Mouse (Mus musculus): ENCODE results near the gene Ifitm3. TPM values are rescaled to one million over a fixed set of nuclear protein-coding genes. Genes with fewer than 3 reads are reported as not detected.
"Not testable (repeated sequence)": the region's sequence is repeated elsewhere in the genome, so short reads cannot be mapped to it uniquely, and the experiment has no call there.

The Ifitm3 gene
- polyA plus RNA-seq, 1 experiment from 2014 or later = 450 TPM

DNA sequence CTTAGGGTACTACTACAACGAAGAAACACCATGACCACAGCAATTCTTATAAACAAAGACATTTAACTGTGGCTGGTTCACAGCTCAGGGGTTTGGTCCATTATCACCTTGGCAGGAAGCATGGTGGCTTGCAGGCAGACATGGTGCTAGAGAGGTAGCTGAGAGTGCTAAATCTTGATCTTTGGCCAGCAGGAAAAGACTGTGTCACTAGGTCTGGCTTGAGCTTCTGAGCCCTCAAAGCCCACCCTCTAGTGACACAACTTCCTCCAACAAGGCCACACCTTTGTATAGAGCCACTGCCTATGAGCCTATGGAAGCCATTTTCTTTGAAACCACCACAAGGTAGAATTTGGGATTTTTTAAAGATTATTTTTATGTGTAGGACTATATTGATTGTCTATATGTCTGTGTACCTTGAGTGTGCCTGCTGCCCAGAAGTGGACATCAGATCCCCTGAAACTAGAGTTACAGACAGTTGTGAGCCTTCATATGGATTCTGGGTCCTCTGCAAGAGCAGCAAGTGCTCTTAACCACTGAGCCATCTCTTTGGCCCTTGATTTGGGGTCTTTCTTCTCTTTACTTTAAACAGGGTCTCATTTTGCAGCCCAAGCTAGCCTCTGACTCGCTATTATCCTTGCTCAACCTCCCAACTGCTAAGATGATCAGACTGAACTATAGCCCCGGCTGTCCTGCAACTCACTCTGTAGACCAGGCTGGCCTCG lies 29.0 kb upstream of the Ifitm3 start:
- H3K36me3 ChIP-seq (ENCODE audit: control insufficient read depth, insufficient read depth, low read length) = no peaks in the 10 kb centered on the region
- H3K4me2 ChIP-seq (replicated peaks; ENCODE audit: low read depth) = no peak overlapping the region
- ATAC-seq (ENCODE audit: low FRiP score, low TSS enrichment) (no peak), DNase-seq (ENCODE audit: low spot score) (no peak)
- 93% methylated on average over 4 of the region's 4 CpGs for WGBS
- no peak overlapping the region for H3K9ac ChIP-seq (ENCODE audit: low read length)
- no peaks in the 10 kb centered on the region for H3K9me3 ChIP-seq (ENCODE audit: control insufficient read depth, low read length)
- H3K27ac ChIP-seq (replicated peaks) = no peak overlapping the region
- H3K4me3 ChIP-seq (ENCODE audit: low read depth, low read length) = no peak overlapping the region
- TF ChIP-seq CTCF (IDR thresholded peaks at IDR 0.05; ENCODE audit: low read depth) (no peak), EP300 (optimal IDR thresholded peaks at IDR 0.05) (no peak)
- H3K4me1 ChIP-seq (replicated peaks; ENCODE audit: control insufficient read depth, insufficient read depth) = peaks cover 2% of the 10 kb centered on the region; the same call in 1 of the 2 replicates
- no peaks in the 10 kb centered on the region for H3K27me3 ChIP-seq (ENCODE audit: control insufficient read depth, insufficient read depth, low read length)

DNA sequence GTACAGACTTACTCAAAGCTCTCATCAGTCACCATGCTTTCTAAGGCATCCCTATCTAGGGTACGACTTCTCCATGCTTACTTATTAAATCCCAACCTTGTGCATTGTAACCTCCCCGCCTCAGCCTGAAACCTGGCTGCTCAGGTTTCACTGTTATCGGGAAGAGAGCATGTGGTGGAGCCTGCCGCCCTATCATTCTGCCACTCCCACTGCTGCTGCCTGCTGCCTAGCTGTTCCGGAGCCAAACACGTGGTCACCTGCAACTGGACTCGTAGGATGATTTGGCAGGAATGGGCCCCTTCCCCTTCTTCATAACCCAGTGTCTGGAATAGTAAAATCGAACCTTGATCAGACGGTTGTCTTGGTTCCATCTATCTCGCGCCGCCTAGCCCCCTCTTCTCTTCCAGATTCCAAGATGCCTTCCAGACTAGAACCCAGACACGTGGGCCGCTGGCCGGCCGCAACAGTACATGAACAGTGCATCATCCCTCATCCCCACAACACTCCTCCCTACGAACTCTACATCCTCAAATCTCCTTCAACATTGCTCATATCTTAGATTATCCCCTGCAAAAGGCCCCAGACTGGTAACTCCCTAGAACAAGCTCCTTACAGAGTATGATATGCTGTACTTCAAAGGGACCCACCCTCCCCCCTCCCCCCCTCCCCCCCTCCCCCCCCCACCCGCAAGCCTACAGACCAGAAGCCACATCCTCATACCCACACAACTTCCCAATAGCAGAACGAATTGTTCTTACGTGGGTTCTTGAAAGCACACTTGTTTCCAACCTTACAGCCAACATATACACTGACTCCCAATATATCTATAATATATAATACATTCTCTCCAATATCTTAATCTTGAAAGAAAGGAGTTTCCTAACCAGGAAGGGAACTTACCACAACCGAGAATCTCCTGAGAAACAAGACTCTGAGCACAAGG lies 27.8 kb upstream of the Ifitm3 start:
- TF ChIP-seq EP300 (optimal IDR thresholded peaks at IDR 0.05) (no peak), CTCF (IDR thresholded peaks at IDR 0.05; ENCODE audit: low read depth) (no peak)
- no peak overlapping the region for H3K4me3 ChIP-seq (ENCODE audit: low read depth, low read length)
- ATAC-seq (ENCODE audit: low FRiP score, low TSS enrichment) = peak; percentile 44
- WGBS = 63% methylated on average over 20 of the region's 21 CpGs
- DNase-seq (ENCODE audit: low spot score) = peak; percentile 70
- no peaks in the 10 kb centered on the region for H3K27me3 ChIP-seq (ENCODE audit: control insufficient read depth, insufficient read depth, low read length)
- 0 out of 2 replicates have a peak overlapping the region, but pooled peaks have one; percentile 2 for H3K27ac ChIP-seq (replicated peaks)
- H3K9me3 ChIP-seq (ENCODE audit: control insufficient read depth, low read length) = no peaks in the 10 kb centered on the region
- H3K4me1 ChIP-seq (replicated peaks; ENCODE audit: control insufficient read depth, insufficient read depth) = peaks cover 2% of the 10 kb centered on the region; the same call in 1 of the 2 replicates
- H3K36me3 ChIP-seq (ENCODE audit: control insufficient read depth, insufficient read depth, low read length) = no peaks in the 10 kb centered on the region
- H3K4me2 ChIP-seq (replicated peaks; ENCODE audit: low read depth) = no peak overlapping the region
- H3K9ac ChIP-seq (ENCODE audit: low read length) = no peak overlapping the region

DNA sequence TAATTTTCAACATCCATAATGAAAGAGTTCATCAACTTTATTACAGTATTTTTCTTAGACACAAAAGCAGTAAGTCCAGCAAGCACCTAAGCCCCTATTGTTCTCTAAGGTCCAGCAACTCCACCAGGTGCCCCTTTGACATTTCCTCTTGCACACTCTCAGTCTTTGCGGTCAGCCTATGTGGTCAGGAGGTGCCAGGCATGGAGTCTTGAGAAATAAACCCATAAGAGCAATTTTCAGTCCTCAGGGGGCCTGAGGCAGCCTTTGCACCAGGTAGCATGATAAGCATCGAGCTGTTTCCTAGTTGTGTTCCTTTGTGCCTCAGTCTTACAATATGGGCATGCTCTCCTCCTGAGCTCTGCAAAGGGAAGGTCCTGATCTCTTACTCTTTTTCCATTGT lies 26.1 kb upstream of the Ifitm3 start:
- WGBS = 76% methylated on average over 1 of the region's 2 CpGs
- H3K9ac ChIP-seq (ENCODE audit: low read length); ATAC-seq (ENCODE audit: low FRiP score, low TSS enrichment); H3K4me3 ChIP-seq (ENCODE audit: low read depth, low read length); H3K27ac ChIP-seq (replicated peaks); H3K36me3 ChIP-seq (ENCODE audit: control insufficient read depth, insufficient read depth, low read length); H3K27me3 ChIP-seq (ENCODE audit: control insufficient read depth, insufficient read depth, low read length); H3K9me3 ChIP-seq (ENCODE audit: control insufficient read depth, low read length); DNase-seq (ENCODE audit: low spot score); H3K4me1 ChIP-seq (replicated peaks; ENCODE audit: control insufficient read depth, insufficient read depth); H3K4me2 ChIP-seq (replicated peaks; ENCODE audit: low read depth): not testable (repeated sequence)

DNA sequence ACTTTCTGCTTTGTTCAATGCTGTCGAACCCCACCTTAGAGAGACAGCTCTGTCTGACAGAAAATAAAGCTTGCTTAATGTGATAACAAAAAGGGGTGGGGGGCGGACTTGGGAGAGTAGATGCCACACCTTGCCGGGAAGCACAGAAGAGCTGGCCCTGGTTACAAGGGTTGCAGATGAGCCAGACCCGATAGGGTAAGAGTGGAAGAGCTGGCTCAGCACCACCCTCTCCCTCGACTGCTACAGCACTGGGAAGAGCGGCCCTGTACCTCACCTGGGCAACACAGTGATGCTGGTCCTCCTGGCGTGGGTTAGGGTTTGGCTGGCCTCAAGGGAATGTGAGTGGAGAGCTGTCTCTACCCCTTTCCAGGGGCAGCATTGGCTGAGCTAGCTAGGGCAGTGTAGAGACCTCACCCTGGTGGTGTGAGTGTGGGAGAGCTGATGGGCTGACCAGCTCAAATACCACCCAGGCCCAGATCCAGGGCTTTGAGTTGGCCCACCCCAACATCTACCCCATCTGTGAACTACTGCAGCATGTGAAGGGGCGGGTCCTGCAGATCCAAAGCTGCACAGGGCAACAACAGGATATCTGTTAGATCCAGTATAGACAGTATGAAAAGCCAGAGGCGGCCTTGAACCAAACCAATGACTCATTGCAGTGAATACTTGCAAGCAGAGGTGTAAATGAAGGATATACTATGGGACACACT lies 22.0 kb upstream of the Ifitm3 start:
- no peak overlapping the region for H3K27ac ChIP-seq (replicated peaks)

DNA sequence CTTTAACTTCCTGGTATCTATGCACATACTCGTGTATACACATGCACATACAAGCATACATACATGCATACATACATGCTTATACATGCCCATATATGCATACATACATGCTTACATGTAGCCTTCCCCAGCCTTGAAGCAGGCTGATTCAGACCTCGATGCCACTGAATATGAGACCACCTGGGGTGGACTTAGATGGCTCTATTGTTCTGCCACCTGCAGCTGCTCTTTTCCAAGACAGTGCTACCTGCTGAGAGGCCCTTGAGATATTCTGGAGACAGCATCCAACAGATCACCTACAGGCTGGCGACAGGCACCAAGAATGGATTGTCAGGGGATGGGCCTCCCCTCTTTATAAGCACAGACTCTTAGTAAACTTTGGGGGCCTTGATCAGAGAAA lies 19.8 kb upstream of the Ifitm3 start:
- Histone ChIP-seq H3K4me3 (ENCODE audit: low read depth, low read length) (no peak overlapping the region), H3K4me1 (replicated peaks; ENCODE audit: control insufficient read depth, insufficient read depth) (no peaks in the 10 kb centered on the region), H3K27me3 (ENCODE audit: control insufficient read depth, insufficient read depth, low read length) (no peaks in the 10 kb centered on the region), H3K36me3 (ENCODE audit: control insufficient read depth, insufficient read depth, low read length) (no peaks in the 10 kb centered on the region), H3K9me3 (ENCODE audit: control insufficient read depth, low read length) (no peaks in the 10 kb centered on the region), H3K27ac (replicated peaks) (no peak overlapping the region), H3K4me2 (replicated peaks; ENCODE audit: low read depth) (no peak overlapping the region), H3K9ac (ENCODE audit: low read length) (no peak overlapping the region)
- TF ChIP-seq EP300 (optimal IDR thresholded peaks at IDR 0.05) = no peak
- no peak for TF ChIP-seq CTCF (IDR thresholded peaks at IDR 0.05; ENCODE audit: low read depth)
- ATAC-seq (ENCODE audit: low FRiP score, low TSS enrichment) = no peak
- no peak for DNase-seq (ENCODE audit: low spot score)
- WGBS = 70% methylated on average over 3 of the region's 3 CpGs

More for the DNA sequence above, 22.0 kb upstream of the Ifitm3 start:
- TF ChIP-seq EP300 (optimal IDR thresholded peaks at IDR 0.05) = no peak
- no peak for TF ChIP-seq CTCF (IDR thresholded peaks at IDR 0.05; ENCODE audit: low read depth)
- WGBS = 53% methylated on average over 9 of the region's 9 CpGs
- Histone ChIP-seq H3K4me3 (ENCODE audit: low read depth, low read length) (no peak overlapping the region), H3K9ac (ENCODE audit: low read length) (no peak overlapping the region), H3K4me2 (replicated peaks; ENCODE audit: low read depth) (no peak overlapping the region), H3K27me3 (ENCODE audit: control insufficient read depth, insufficient read depth, low read length) (no peaks in the 10 kb centered on the region), H3K36me3 (ENCODE audit: control insufficient read depth, insufficient read depth, low read length) (no peaks in the 10 kb centered on the region), H3K9me3 (ENCODE audit: control insufficient read depth, low read length) (no peaks in the 10 kb centered on the region), H3K4me1 (replicated peaks; ENCODE audit: control insufficient read depth, insufficient read depth) (no peaks in the 10 kb centered on the region)
- peak; percentile 45; the same call in 1 of the 2 replicates for ATAC-seq (ENCODE audit: low FRiP score, low TSS enrichment)
- no peak for DNase-seq (ENCODE audit: low spot score)

Measured in stomach, postnatal 0 days (tissue).